Mouse (Mus musculus) forebrain, embryonic 12.5 days (tissue): Measurements from ENCODE around the gene Klhl22. TPM values are rescaled to one million over a fixed set of nuclear protein-coding genes. Genes with fewer than 3 reads are reported as not detected.
"Not testable (repeated sequence)": the region's sequence is repeated elsewhere in the genome, so short reads cannot be mapped to it uniquely, and the experiment has no call there.

Experiments
- ATAC-seq: fragments of 200-750 bp; cut with Nextera tagmentation; 2 replicates; pipeline ENCODE4 v1.8.0; 2017; ENCODE audit warnings: moderate TSS enrichment; ENCODE audit not compliant: low FRiP score
- H3K27ac ChIP-seq: fragments of 300-500 bp; sonication (generic); 2 replicates; pipeline ENCODE4 v1.5.1; 2016; ENCODE audit warnings: mild to moderate bottlenecking
- H3K27me3 ChIP-seq: fragments of 300-500 bp; sonication (generic); 2 replicates; pipeline ENCODE4 v1.6.1; 2016; ENCODE audit warnings: mild to moderate bottlenecking
- H3K36me3 ChIP-seq: fragments of 300-500 bp; sonication (generic); replicated peaks from 2 replicates; pipeline ENCODE4 v1.6.1; 2016; ENCODE audit warnings: mild to moderate bottlenecking
- H3K4me1 ChIP-seq: fragments of 300-500 bp; sonication (generic); 2 replicates; pipeline ENCODE4 v1.6.1; 2016
- H3K4me2 ChIP-seq: fragments of 300-500 bp; sonication (generic); 2 replicates; pipeline ENCODE4 v1.6.1; 2016; ENCODE audit warnings: mild to moderate bottlenecking, moderate library complexity
- H3K4me3 ChIP-seq: fragments of 300-500 bp; sonication (generic); replicated peaks from 2 replicates; pipeline ENCODE4 v1.5.1; 2016; ENCODE audit warnings: mild to moderate bottlenecking
- H3K9ac ChIP-seq: fragments of 300-500 bp; sonication (generic); 2 replicates; pipeline ENCODE4 v1.6.1; 2016; ENCODE audit warnings: mild to moderate bottlenecking
- H3K9me3 ChIP-seq: fragments of 300-500 bp; sonication (generic); 2 replicates; pipeline ENCODE4 v1.6.1; 2016
- WGBS: fragments of 180-500 bp; shearing (Covaris S2); methylation state at CpG from one replicate; pipeline ENCODE4 v1.1.7; 2016; 5-methylcytosine and 5-hydroxymethylcytosine counted together
- polyA plus RNA-seq: library from polyadenylated mRNA; unstranded; fragments of >200 nt; fragmentation: Nextera tagmentation; extraction: Ambion mirVana; gene quantifications from 2 replicates; pipeline ENCODE4 v1.2.1, GENCODE M21; 2016

Gene Klhl22
- polyA plus RNA-seq, 1 experiment from 2014 or later, result 49.7 TPM

GRCm38 (mm10) chr16:17732841-17733340 is 26.5 kb upstream of the Klhl22 start, which contains the start of gene Med15:
Gene Med15, minus strand, starts transcription at chr16:17732891.
- H3K4me3 ChIP-seq, result no peak within 1 kb of the TSS
- 47% methylated on average over 3 of the region's 3 CpGs for WGBS
- no peak within 1 kb of the TSS for H3K4me2 ChIP-seq
- no peak within 1 kb of the TSS for H3K27ac ChIP-seq
- no peak for ATAC-seq
- H3K4me1 ChIP-seq, result no peaks in the 10 kb centered on the region
- H3K36me3 ChIP-seq, result no peaks in the 10 kb centered on the region
- H3K9ac ChIP-seq, result no peak within 1 kb of the TSS
- no peaks in the 10 kb centered on the region for H3K9me3 ChIP-seq
- H3K27me3 ChIP-seq, result peaks cover 9% of the 10 kb centered on the region; the same call in 1 of the 2 replicates

GRCm38 (mm10) chr16:17733646-17734045 is 25.8 kb upstream of the Klhl22 start:
- H3K4me1 ChIP-seq, result no peaks in the 10 kb centered on the region
- 45% methylated on average over 2 of the region's 2 CpGs for WGBS
- ATAC-seq, result no peak

GRCm38 (mm10) chr16:17734872-17735271 is 24.5 kb upstream of the Klhl22 start:
- H3K9me3 ChIP-seq, ATAC-seq, H3K4me1 ChIP-seq, H3K4me3 ChIP-seq, H3K27ac ChIP-seq, H3K27me3 ChIP-seq, H3K4me2 ChIP-seq, H3K36me3 ChIP-seq, H3K9ac ChIP-seq: not testable (repeated sequence)
- WGBS, result 92% methylated on average over 6 of the region's 6 CpGs

More at GRCm38 (mm10) chr16:17733646-17734045, 25.8 kb upstream of the Klhl22 start:
- no peak overlapping the region for H3K27ac ChIP-seq
- H3K36me3 ChIP-seq, result no peaks in the 10 kb centered on the region
- no peak overlapping the region for H3K4me2 ChIP-seq
- H3K27me3 ChIP-seq, result peaks cover 9% of the 10 kb centered on the region; the same call in 1 of the 2 replicates
- H3K4me3 ChIP-seq, result 0 out of 2 replicates have a peak overlapping the region, but pooled peaks have one; percentile 5
- H3K9me3 ChIP-seq, result no peaks in the 10 kb centered on the region
- no peak overlapping the region for H3K9ac ChIP-seq

- Histone ChIP-seq H3K9me3 (no peaks in the 10 kb centered on the region), H3K27me3 (peaks cover 9% of the 10 kb centered on the region; the same call in 1 of the 2 replicates), H3K4me1 (no peaks in the 10 kb centered on the region), H3K4me2 (no peak overlapping the region), H3K36me3 (no peaks in the 10 kb centered on the region), H3K9ac (no peak overlapping the region), H3K4me3 (no peak overlapping the region), H3K27ac (no peak overlapping the region)
- ATAC-seq, result no peak
- 66% methylated on average over 4 of the region's 4 CpGs for WGBS
These were observed 23.3 kb upstream of the Klhl22 start for GRCm38 (mm10) chr16:17736156-17736555.

GRCm38 (mm10) chr16:17740080-17740479 is 19.3 kb upstream of the Klhl22 start:
- no peak overlapping the region for H3K4me3 ChIP-seq
- H3K27me3 ChIP-seq, result 0 out of 2 replicates have a peak, but pooled peaks cover 3% of the 10 kb centered on the region
- no peak overlapping the region for H3K9ac ChIP-seq
- H3K4me2 ChIP-seq, result no peak overlapping the region
- ATAC-seq, result no peak
- H3K27ac ChIP-seq, result no peak overlapping the region
- H3K4me1 ChIP-seq, result no peaks in the 10 kb centered on the region
- H3K9me3 ChIP-seq, result no peaks in the 10 kb centered on the region
- WGBS, result 92% methylated on average over 4 of the region's 4 CpGs
- H3K36me3 ChIP-seq, result no peaks in the 10 kb centered on the region

DNA sequence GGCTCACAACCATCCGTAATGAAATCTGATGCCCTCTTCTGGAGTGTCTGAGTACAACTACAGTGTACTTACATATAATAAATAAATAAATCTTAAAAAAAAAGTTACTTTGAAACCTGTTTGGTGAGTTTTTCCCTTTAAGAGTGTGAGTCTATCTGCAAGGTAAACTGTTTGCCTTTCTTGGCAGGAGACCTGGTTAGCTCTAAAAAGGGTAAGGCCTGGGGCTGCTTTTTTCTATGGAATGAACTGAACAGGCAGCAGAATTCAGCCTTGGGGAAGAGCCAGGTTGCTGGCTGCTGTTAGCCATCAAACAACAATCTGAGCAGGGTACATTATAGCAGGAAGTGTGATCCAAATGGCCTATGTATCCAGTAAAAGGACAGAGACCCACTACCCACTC is 16.6 kb upstream of the Klhl22 start:
- WGBS, result 82% methylated on average over 1 of the region's 1 CpGs
- H3K4me3 ChIP-seq, result no peak overlapping the region

GRCm38 (mm10) chr16:17743279-17743678 is 16.1 kb upstream of the Klhl22 start:
- Histone ChIP-seq H3K4me2 (no peak overlapping the region), H3K9ac (no peak overlapping the region), H3K27ac (no peak overlapping the region), H3K4me3 (no peak overlapping the region), H3K9me3 (no peaks in the 10 kb centered on the region), H3K27me3 (0 out of 2 replicates have a peak, but pooled peaks cover 4% of the 10 kb centered on the region), H3K36me3 (no peaks in the 10 kb centered on the region), H3K4me1 (no peaks in the 10 kb centered on the region)
- 46% methylated on average over 4 of the region's 4 CpGs for WGBS
- no peak for ATAC-seq

More for the DNA sequence above, 16.6 kb upstream of the Klhl22 start:
- Histone ChIP-seq H3K9me3 (no peaks in the 10 kb centered on the region), H3K9ac (no peak overlapping the region), H3K27ac (no peak overlapping the region), H3K4me1 (no peaks in the 10 kb centered on the region), H3K4me2 (no peak overlapping the region), H3K27me3 (0 out of 2 replicates have a peak, but pooled peaks cover 3% of the 10 kb centered on the region), H3K36me3 (no peaks in the 10 kb centered on the region)
- no peak for ATAC-seq

- H3K4me2 ChIP-seq, result no peak overlapping the region
- no peak overlapping the region for H3K27ac ChIP-seq
- no peaks in the 10 kb centered on the region for H3K36me3 ChIP-seq
- no peak for ATAC-seq
- 13% methylated on average over 1 of the region's 1 CpGs for WGBS
- no peaks in the 10 kb centered on the region for H3K4me1 ChIP-seq
- no peak overlapping the region for H3K9ac ChIP-seq
- H3K27me3 ChIP-seq, result 0 out of 2 replicates have a peak, but pooled peaks cover 5% of the 10 kb centered on the region
- H3K9me3 ChIP-seq, result no peaks in the 10 kb centered on the region
- H3K4me3 ChIP-seq, result no peak overlapping the region
These were observed 14.9 kb upstream of the Klhl22 start for GRCm38 (mm10) chr16:17744536-17744935.

DNA sequence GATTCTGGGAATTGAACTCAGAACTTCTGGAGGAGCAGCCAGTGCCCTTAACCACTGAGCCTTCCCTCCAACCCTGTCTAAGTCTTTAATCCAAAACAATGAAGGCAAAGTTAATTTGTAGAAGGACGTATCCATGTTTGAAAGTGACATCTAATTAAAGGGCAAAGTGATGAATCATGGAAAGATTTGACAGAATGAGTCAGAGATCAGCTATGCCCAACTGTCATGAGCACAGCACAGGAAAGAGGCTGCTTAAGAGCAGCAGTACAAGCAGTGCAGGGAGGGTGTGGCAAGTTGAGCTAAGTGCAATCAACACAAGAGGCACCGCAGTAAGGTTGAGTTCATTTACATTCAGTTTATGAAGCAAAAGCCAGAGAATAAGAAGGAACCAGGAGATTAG is 14.4 kb upstream of the Klhl22 start:
- no peak for ATAC-seq
- no peaks in the 10 kb centered on the region for H3K9me3 ChIP-seq
- 0 out of 2 replicates have a peak, but pooled peaks cover 5% of the 10 kb centered on the region for H3K27me3 ChIP-seq
- H3K36me3 ChIP-seq, result no peaks in the 10 kb centered on the region
- no peak overlapping the region for H3K9ac ChIP-seq
- H3K4me2 ChIP-seq, result no peak overlapping the region
- no peak overlapping the region for H3K27ac ChIP-seq
- H3K4me3 ChIP-seq, result no peak overlapping the region
- no peaks in the 10 kb centered on the region for H3K4me1 ChIP-seq
- WGBS, result 95% methylated on average over 2 of the region's 2 CpGs

GRCm38 (mm10) chr16:17753001-17753400 is 6.4 kb upstream of the Klhl22 start:
- Histone ChIP-seq H3K9ac (no peak overlapping the region), H3K36me3 (no peaks in the 10 kb centered on the region), H3K27me3 (peaks cover 21% of the 10 kb centered on the region), H3K9me3 (no peaks in the 10 kb centered on the region), H3K27ac (no peak overlapping the region), H3K4me3 (no peak overlapping the region), H3K4me2 (no peak overlapping the region), H3K4me1 (no peaks in the 10 kb centered on the region)
- WGBS, result 38% methylated on average over 3 of the region's 3 CpGs
- no peak for ATAC-seq

DNA sequence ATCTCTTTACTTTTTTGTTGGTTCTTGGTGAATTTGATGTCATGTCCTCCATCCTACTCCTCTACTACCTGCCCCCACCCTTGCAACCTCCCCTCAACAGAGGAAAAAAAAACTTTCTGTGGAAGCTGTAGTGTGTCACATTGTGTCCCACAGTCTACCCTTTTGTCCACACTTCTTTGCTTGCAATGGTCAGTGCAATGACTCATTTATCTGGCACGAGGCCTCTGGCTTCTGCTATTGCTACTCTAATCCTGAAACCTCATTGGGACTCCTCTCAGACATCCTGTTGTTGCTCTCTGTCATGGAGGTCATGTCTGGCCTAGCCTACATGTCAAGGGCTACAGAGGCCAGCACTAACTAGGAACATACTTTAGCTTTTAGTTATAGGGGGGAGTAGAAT is 5.7 kb upstream of the Klhl22 start:
- Histone ChIP-seq H3K27ac (no peak overlapping the region), H3K4me2 (no peak overlapping the region), H3K36me3 (no peaks in the 10 kb centered on the region), H3K27me3 (peaks cover 23% of the 10 kb centered on the region), H3K9me3 (no peaks in the 10 kb centered on the region), H3K9ac (no peak overlapping the region), H3K4me1 (peaks cover under 1% of the 10 kb centered on the region; the same call in 1 of the 2 replicates), H3K4me3 (no peak overlapping the region)
- ATAC-seq, result no peak
- 49% methylated on average over 1 of the region's 1 CpGs for WGBS

GRCm38 (mm10) chr16:17757756-17758155 is 1.7 kb upstream of the Klhl22 start:
- WGBS, result 100% methylated on average over 1 of the region's 1 CpGs
- peaks cover 30% of the 10 kb centered on the region for H3K4me1 ChIP-seq

GRCm38 (mm10) chr16:17758902-17759301 is 516 bp upstream of the Klhl22 start:
- Histone ChIP-seq H3K9ac (0 out of 2 replicates have a peak overlapping the region, but pooled peaks have one; percentile 90), H3K4me1 (peaks cover 30% of the 10 kb centered on the region), H3K27me3 (peaks cover 23% of the 10 kb centered on the region), H3K4me2 (peak overlapping the region; percentile 97), H3K27ac (no peak overlapping the region), H3K36me3 (peaks cover 4% of the 10 kb centered on the region), H3K4me3 (peak overlapping the region; percentile 69), H3K9me3 (no peaks in the 10 kb centered on the region)
- 57% methylated on average over 9 of the region's 9 CpGs for WGBS
- ATAC-seq, result no peak

More at GRCm38 (mm10) chr16:17757756-17758155, 1.7 kb upstream of the Klhl22 start:
- Histone ChIP-seq H3K36me3 (no peaks in the 10 kb centered on the region), H3K27me3 (peaks cover 23% of the 10 kb centered on the region), H3K9ac (no peak overlapping the region), H3K4me2 (no peak overlapping the region), H3K27ac (no peak overlapping the region), H3K9me3 (no peaks in the 10 kb centered on the region), H3K4me3 (no peak overlapping the region)
- no peak for ATAC-seq
